Mouse (Mus musculus) gastrocnemius, postnatal 25 days (tissue): ENCODE results near the gene Sirt4. TPM values are rescaled to one million over a fixed set of nuclear protein-coding genes. Genes with fewer than 3 reads are reported as not detected.

ENCODE experiments used
- DNase-seq: peaks from one replicate; pipeline ENCODE4 v3.0.0; 2022
- total RNA-seq, 2 experiments: library from RNA; stranded (reverse); gene quantifications; 1 replicate in 1 of 2; 2 replicates in 1 of 2; pipeline ENCODE4 v1.2.3; 2021

Gene Sirt4
- total RNA-seq, 2 experiments from 2014 or later = 13.8 to 14.1 TPM

DNA sequence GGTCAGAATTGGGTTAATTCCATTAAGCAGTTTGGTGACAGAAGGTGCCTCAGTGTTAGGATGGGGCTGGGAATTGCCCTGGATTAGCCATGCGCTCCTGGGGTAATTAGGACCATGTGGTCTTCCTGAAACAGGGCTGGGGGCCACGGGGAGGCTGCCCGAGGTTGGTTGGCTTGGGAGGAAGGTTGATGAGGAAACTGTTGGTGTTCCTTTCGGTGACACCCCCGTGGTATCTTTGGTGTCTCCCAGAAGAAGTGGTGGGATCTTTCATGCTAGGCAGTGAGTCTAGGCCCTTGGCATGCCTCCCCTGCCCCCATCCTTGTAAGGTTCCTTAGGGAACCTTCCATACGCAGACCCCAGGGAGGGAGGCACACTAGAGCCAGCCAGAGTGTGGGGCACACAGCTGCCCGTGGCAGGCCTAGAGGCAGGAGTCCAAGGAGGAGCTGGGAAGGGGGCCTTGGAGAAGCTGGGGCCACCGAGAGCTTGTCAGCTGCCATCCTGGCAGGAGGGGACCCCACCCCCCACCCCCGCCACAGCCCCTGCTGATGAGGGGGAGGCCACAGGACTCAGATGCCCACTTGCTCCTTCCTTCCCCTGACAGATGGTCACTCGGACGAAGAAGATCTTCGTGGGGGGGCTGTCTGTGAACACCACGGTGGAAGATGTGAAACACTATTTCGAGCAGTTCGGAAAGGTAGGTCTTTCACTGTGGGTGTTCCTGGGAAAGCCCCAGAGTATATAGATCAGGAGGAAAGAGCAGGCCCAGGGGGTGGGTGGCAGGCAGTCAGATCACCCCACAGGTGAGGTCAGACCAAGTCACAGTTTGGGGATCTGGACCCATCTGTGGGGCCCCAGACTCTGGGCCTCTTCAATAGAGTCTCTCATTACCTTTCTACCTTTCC lies 49.4 kb downstream of the Sirt4 start:
- DNase-seq = no peak

DNA sequence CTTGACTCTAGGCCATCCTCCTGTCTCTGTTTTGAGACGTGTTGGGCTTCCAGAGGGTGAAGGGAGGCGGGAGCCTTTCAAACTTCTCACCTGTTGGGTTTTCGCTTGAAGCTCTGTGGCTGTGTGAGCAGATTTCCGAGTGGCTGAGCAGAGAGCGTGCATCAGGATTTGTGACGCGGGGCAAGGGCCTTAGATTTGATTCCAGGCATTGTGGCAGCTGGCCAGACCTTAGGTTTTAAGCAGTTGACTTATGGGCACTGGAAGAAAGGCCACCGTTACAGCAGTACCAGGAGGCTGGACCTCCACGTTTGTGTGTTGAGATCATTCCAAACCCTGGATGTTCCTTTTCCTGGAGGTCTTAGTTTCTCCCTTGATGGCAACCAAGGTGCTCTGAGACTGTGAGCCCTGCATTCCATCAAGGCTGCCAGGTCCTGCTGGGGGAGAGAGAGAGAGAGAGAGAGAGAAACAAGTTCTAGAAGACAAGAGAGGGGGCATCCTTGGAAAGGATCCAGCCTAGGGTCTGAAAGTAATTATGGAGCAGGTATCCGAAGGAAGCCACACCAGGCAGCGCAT lies 50.2 kb downstream of the Sirt4 start:
- DNase-seq = no peak

- no peak for DNase-seq
Observed at GRCm38 (mm10) chr5:115433191-115433590, 51.3 kb downstream of the Sirt4 start.

DNA sequence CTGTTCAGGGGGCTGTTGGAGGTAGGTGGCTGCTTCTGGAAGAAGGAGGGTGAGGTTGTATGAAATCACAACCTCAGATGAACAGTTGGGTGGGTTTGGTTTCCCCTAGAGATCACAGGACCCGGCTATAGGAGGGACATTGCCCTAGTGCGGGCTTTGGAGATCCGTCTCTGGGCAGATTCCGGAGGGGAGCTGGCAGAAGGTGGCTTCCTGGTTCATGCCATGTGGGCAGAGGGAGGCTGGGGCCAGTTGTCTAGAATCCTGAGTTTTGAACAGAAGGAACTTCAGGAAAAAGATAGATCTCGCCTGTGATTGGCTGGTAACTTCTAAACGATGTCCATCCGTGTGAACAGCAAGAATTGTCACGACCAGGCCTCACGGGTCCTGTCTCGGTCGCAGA lies 52.1 kb downstream of the Sirt4 start:
- no peak for DNase-seq

- no peak for DNase-seq
Observed at GRCm38 (mm10) chr5:115431898-115432259, 52.6 kb downstream of the Sirt4 start.

DNA sequence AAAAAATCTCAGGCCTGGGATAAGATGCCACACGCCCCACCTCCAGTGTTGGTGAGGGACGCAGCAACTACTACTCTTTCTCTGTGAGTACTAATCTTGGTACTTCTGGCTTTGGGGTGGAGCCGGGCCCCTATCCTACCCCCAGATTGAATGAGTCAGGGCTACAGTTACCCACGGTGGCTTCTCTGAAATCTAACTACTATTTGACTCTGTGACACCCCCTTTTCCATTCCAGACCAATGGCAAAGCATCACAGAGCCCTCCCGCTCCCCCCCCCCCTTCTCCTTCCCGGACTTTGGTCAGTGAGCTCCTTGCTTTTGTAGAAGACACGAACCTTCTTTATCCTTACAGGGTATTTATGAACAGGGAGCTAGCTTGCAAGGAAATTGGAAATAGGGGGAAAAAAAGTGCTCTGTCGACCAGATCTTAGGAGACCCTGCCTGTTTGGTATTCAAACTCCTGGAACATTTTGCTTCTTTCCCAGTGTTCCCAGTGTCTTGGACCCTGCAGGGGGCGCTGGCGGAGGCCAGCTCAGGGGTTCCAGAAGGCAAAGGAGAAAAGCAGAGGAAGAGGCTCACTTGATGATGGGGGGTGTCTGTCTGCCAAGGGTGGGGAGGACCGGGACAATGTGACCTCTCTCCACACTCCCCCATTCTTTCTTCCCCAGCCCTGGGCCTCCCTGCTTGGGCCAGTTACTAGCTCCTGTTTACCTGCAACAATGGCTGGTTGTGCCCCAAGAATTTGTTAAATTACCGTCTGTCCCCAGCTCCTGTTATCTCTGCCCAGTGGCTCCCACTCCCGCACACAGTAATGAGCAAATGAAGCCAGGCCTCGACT lies 53.2 kb downstream of the Sirt4 start:
- no peak for DNase-seq

DNA sequence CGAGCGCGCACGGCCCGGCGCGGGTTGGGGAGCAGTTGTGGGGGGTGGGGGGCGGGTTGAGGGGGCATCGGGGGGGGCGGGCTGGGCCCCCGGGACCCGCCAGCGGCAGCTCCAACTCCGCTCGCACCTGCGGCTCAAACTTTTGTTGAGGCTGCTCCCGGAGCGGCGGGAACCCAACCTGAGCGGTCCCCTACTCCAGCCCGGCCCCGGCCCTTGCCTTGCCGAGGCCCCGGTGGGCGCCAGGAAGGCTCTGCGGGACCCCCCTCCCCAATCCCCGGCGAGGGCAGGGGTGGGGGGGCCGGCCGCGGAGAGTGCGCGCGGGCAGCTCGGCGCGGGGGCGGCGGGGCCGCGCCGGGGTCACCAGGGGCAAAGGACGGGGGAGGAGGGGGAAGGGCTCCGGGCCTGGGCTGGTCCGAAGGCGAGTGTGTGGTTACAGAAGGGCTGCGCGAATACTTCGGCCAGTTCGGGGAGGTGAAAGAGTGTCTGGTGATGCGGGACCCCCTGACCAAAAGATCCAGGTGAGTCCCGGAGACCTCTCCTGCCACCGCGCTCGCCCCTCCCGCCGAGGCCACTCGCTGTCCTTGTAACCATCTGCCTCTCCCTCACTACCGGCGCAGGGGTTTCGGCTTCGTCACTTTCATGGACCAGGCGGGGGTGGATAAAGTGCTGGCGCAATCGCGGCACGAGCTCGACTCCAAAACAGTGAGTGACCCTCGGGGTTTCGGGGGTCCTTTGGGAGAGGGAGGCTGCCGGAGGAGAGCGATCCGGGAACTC lies 54.2 kb downstream of the Sirt4 start:
- DNase-seq = no peak

- no peak for DNase-seq
Observed at GRCm38 (mm10) chr5:115429359-115430186, 55.0 kb downstream of the Sirt4 start, which contains the start of gene Msi1. Msi1 (plus strand) TSS chr5:115429599.

- no peak for DNase-seq
Observed at GRCm38 (mm10) chr5:115428831-115429358, 55.6 kb downstream of the Sirt4 start.

Other genes with a start within 250 kb of the Sirt4 start
- gene Pop5, start 248.9 kb downstream of the Sirt4 start, total RNA-seq = 10 to 100 TPM; 29.2 to 30.7 TPM
- 100 to 1,000 TPM; 263 to 281 TPM for gene Rnf10, start 211.8 kb downstream of the Sirt4 start, total RNA-seq
- gene Coq5, start 205.1 kb downstream of the Sirt4 start, total RNA-seq = 100 to 1,000 TPM in 1 of 2 experiments, 10 to 100 TPM in 1; 91.7 to 100 TPM
- 100 to 1,000 TPM; 100 to 102 TPM for gene Dynll1, start 183.7 kb downstream of the Sirt4 start, total RNA-seq
- 10 to 100 TPM; 10.7 to 12.9 TPM for gene Srsf9, start 157.5 kb downstream of the Sirt4 start, total RNA-seq
- gene Gatc, start 143.5 kb downstream of the Sirt4 start, total RNA-seq = 10 to 100 TPM; 20.5 to 22.1 TPM
- gene Triap1, start 143.5 kb downstream of the Sirt4 start, total RNA-seq = 10 to 100 TPM; 17.5 to 18.4 TPM
- 10 to 100 TPM; 60.7 to 80.9 TPM for gene Cox6a1, start 135.7 kb downstream of the Sirt4 start, total RNA-seq
- under 1 TPM; 0.29 to 0.61 TPM for gene Msi1, start 55.1 kb downstream of the Sirt4 start, total RNA-seq
- gene Pla2g1b, start 18.5 kb downstream of the Sirt4 start, total RNA-seq = not detected
- 10 to 100 TPM; 70.0 to 78.1 TPM for gene Pxn, start 22.0 kb upstream of the Sirt4 start, total RNA-seq
- 100 to 1,000 TPM; 558 to 572 TPM for gene Rplp0, start 74.7 kb upstream of the Sirt4 start, total RNA-seq
- gene Gcn1l1, start 80.5 kb upstream of the Sirt4 start, total RNA-seq = 10 to 100 TPM; 26.1 to 30.7 TPM
- gene Rab35, start 147.2 kb upstream of the Sirt4 start, total RNA-seq = 10 to 100 TPM; 28.1 to 31.2 TPM
- 1 to 10 TPM; 2.1 to 3.2 TPM for gene Bicdl1, start 246.9 kb upstream of the Sirt4 start, total RNA-seq